Mouse (Mus musculus): ENCODE data around the gene Clock. TPM values are rescaled to one million over a fixed set of nuclear protein-coding genes. Genes with fewer than 3 reads are reported as not detected.

The Clock gene
- polyA plus RNA-seq, 1 experiment from 2014 or later = 19.1 TPM

DNA sequence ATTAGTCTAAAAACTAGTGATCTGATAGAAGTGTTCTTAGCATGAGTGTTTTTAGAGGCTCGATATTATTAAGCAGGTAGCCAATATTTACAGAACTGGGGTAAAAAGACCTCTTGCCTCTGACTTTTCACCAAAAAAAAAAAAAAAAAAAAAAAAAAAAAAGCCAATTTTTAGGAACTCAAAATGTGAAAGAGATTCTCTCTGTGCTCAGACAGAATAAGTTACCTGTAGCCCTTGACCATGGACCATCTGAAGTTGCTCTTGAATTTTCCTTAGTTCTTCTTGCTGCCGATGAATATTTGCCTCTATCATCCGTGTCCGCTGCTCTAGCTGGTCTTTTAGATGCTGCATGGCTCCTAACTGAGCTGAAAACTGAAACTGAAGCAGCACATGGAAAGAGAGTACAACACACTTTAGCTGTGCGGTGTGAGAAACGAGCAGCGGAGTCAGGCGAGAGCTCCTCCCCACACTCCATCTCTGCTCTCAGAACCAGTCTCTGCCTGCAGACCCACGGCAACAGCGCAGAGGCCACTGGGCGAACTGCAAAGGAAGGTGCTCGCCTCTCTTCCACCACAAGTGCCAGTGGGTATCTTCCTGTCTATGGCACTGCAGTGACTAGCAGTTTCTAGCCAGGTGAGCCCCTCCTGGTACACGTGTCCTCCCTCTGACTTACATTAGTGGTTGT, 73.3 kb downstream of the Clock start:
- Histone ChIP-seq H3K9me3 (ENCODE audit: low read depth, low read length) (no peaks in the 10 kb centered on the region), H3K9ac (no peak overlapping the region), H3K4me1 (ENCODE audit: insufficient read depth) (no peaks in the 10 kb centered on the region), H3K4me3 (ENCODE audit: low read depth, low read length) (no peak overlapping the region), H3K27ac (ENCODE audit: low read depth) (no peak overlapping the region), H3K36me3 (ENCODE audit: insufficient read depth) (peaks cover 62% of the 10 kb centered on the region), H3K4me2 (no peak overlapping the region), H3K27me3 (ENCODE audit: insufficient read depth, low read length) (no peaks in the 10 kb centered on the region)
- DNase-seq (no peak), ATAC-seq (ENCODE audit: insufficient read depth) (no peak)
- TF ChIP-seq CTCF (IDR thresholded peaks at IDR 0.05; ENCODE audit: low read depth) = no peak
- 84% methylated on average over 13 of the region's 13 CpGs for WGBS

DNA sequence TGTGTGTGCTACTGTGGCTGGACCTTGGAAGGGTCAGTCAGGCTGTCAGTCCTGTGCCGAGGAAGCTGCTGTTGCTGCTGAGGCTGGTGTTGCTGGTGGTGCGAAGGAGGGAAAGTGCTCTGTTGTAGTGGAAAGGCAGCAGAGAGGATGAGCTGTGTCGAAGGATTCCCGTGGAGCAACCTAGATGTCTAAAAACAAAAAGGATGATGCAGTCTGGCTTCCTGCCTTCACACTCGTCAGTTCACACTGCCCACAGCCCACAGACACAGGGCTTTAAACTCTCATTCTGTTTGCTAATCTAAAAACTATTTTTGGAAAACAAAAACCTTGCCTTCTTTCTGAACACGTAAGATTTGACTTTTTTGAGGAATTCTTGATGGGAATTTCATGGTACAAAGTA, 87.9 kb downstream of the Clock start:
- no peak overlapping the region for H3K4me2 ChIP-seq

DNA sequence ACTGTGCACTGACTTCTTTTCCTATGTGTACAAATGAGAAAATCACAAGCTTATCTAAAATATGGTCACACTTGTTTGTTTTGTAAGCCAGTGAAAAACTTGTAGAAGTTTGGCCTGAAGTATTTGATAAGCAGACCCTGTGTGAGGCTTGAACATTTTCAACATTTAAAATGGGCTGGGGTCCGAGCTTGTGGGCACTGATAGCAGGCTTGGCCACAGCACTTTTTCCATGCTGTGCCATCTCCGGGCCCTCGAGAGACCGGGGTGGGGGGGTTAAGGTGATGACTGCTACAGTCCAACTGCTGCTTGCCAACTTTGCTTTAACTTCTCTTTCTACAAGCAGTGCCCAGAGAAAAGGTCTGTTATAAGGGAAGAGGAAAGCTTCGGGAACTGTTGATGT, 96.5 kb downstream of the Clock start:
- Histone ChIP-seq H3K27me3 (ENCODE audit: insufficient read depth, low read length) (no peaks in the 10 kb centered on the region), H3K27ac (ENCODE audit: low read depth) (no peak overlapping the region), H3K36me3 (ENCODE audit: insufficient read depth) (peaks cover 81% of the 10 kb centered on the region), H3K4me3 (ENCODE audit: low read depth, low read length) (no peak overlapping the region), H3K4me2 (no peak overlapping the region), H3K9ac (no peak overlapping the region), H3K4me1 (ENCODE audit: insufficient read depth) (no peaks in the 10 kb centered on the region), H3K9me3 (ENCODE audit: low read depth, low read length) (no peaks in the 10 kb centered on the region)
- TF ChIP-seq CTCF (IDR thresholded peaks at IDR 0.05; ENCODE audit: low read depth) = no peak
- no peak for DNase-seq
- no peak for ATAC-seq (ENCODE audit: insufficient read depth)
- 82% methylated on average over 5 of the region's 5 CpGs for WGBS

More for the DNA sequence above, 87.9 kb downstream of the Clock start:
- no peak for TF ChIP-seq CTCF (IDR thresholded peaks at IDR 0.05; ENCODE audit: low read depth)
- Histone ChIP-seq H3K27ac (ENCODE audit: low read depth) (no peak overlapping the region), H3K9ac (no peak overlapping the region), H3K4me1 (ENCODE audit: insufficient read depth) (no peaks in the 10 kb centered on the region), H3K4me3 (ENCODE audit: low read depth, low read length) (no peak overlapping the region), H3K9me3 (ENCODE audit: low read depth, low read length) (no peaks in the 10 kb centered on the region), H3K36me3 (ENCODE audit: insufficient read depth) (peaks cover 26% of the 10 kb centered on the region), H3K27me3 (ENCODE audit: insufficient read depth, low read length) (no peaks in the 10 kb centered on the region)
- WGBS = 60% methylated on average over 6 of the region's 6 CpGs
- ATAC-seq (ENCODE audit: insufficient read depth) = no peak
- DNase-seq = no peak

DNA sequence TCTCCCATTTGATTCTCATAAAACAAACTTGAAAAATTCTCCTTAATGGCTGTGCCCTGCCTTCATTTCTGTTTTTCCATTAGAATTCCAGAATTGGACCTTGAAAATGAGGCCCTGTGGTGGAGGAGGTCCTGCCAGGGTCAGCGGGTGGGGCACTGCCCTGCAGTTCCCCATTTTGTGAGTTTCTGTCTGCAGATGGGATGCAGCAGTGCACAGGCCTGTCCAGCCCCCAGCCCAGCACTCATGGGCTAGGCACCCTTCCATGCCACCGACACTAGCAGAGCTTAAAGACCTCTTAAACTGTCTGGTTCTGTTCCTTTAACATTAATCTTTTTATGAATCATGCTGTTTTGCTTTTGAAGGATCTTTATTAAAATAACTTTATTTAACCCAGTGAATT, 98.7 kb downstream of the Clock start:
- peaks cover 85% of the 10 kb centered on the region for H3K36me3 ChIP-seq (ENCODE audit: insufficient read depth)
- no peaks in the 10 kb centered on the region for H3K27me3 ChIP-seq (ENCODE audit: insufficient read depth, low read length)
- H3K4me1 ChIP-seq (ENCODE audit: insufficient read depth) = no peaks in the 10 kb centered on the region
- ATAC-seq (ENCODE audit: insufficient read depth) (no peak), DNase-seq (no peak)
- H3K4me2 ChIP-seq = no peak overlapping the region
- H3K9me3 ChIP-seq (ENCODE audit: low read depth, low read length) = no peaks in the 10 kb centered on the region
- no peak overlapping the region for H3K4me3 ChIP-seq (ENCODE audit: low read depth, low read length)
- TF ChIP-seq CTCF (IDR thresholded peaks at IDR 0.05; ENCODE audit: low read depth) = no peak
- no peak overlapping the region for H3K9ac ChIP-seq
- H3K27ac ChIP-seq (ENCODE audit: low read depth) = no peak overlapping the region
- 84% methylated on average over 2 of the region's 2 CpGs for WGBS

DNA sequence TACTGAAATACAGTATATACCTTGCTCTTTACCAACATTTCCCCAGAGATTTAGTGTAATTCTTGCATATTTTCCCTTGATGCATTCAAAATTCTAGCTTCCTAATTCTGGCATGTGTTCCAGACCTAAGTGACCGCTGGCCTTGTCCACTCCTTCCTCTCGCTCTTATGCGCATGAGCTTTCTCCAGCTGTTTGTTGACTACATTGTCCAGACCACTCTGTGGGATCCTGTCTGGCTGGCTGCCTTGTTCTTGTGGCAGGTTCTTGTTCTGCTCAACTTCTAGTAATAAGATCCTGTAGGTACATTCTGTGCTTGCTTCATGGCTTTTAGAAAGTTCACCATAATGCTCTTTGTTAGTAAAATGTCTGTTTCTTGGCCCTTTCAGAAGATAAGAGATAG, 101.4 kb downstream of the Clock start:
- no peak overlapping the region for H3K27ac ChIP-seq (ENCODE audit: low read depth)
- H3K36me3 ChIP-seq (ENCODE audit: insufficient read depth) = peaks cover 80% of the 10 kb centered on the region
- H3K4me3 ChIP-seq (ENCODE audit: low read depth, low read length) = no peak overlapping the region
- DNase-seq (no peak), ATAC-seq (ENCODE audit: insufficient read depth) (no peak)
- H3K4me2 ChIP-seq = no peak overlapping the region
- H3K4me1 ChIP-seq (ENCODE audit: insufficient read depth) = no peaks in the 10 kb centered on the region
- H3K9ac ChIP-seq = no peak overlapping the region
- 95% methylated on average over 3 of the region's 3 CpGs for WGBS
- no peak for TF ChIP-seq CTCF (IDR thresholded peaks at IDR 0.05; ENCODE audit: low read depth)
- no peaks in the 10 kb centered on the region for H3K27me3 ChIP-seq (ENCODE audit: insufficient read depth, low read length)
- no peaks in the 10 kb centered on the region for H3K9me3 ChIP-seq (ENCODE audit: low read depth, low read length)

DNA sequence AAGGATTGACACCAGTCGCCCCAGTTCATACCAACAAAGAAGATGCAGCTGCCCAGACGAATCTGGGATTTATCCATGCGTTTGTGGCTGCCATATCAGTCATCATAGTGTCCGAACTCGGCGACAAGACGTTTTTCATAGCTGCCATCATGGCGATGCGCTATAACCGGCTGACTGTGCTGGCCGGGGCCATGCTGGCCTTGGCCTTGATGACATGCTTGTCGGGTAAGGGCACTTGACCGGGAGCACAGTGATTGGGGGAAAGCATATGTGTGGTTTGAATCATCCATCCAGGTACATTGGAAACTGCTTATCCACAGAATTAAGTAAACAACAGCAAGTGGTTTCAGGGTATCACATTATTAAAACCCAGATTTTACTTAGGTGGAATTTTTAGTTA, 105.2 kb downstream of the Clock start:
- Histone ChIP-seq H3K4me1 (ENCODE audit: insufficient read depth) (no peaks in the 10 kb centered on the region), H3K4me2 (no peak overlapping the region), H3K27me3 (ENCODE audit: insufficient read depth, low read length) (no peaks in the 10 kb centered on the region), H3K36me3 (ENCODE audit: insufficient read depth) (peaks cover 56% of the 10 kb centered on the region), H3K27ac (ENCODE audit: low read depth) (no peak overlapping the region), H3K9ac (no peak overlapping the region), H3K9me3 (ENCODE audit: low read depth, low read length) (no peaks in the 10 kb centered on the region), H3K4me3 (ENCODE audit: low read depth, low read length) (no peak overlapping the region)
- ATAC-seq (ENCODE audit: insufficient read depth) (no peak), DNase-seq (no peak)
- no peak for TF ChIP-seq CTCF (IDR thresholded peaks at IDR 0.05; ENCODE audit: low read depth)
- 91% methylated on average over 13 of the region's 13 CpGs for WGBS

DNA sequence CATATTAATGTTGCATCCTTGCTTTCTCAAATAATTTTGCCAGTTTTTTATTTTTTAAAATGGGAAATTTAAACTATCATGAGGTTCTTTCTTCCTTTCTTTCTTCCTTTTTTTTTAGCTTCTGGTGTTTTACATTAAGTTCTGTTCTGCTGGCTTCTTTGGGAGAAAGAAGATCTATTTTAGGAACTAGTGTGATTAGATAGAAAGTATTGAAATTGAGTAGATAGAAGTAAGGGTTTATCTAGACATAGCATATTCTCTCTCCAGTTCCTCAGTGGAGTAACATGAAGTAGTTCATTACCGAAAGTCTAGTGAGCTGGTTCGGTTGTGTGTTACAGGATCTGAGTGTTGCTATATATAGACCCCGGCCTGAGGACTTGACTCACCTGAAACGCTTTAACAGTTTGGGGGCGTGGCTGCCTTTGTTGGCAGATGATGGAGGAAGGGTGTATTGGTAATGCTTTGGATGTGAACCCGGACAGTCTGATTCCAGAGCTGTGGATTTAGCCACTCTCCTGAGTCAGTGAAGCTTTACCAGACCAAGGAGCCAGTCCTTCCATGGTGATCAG, 110.1 kb downstream of the Clock start:
- ATAC-seq (ENCODE audit: insufficient read depth) = no peak
- Histone ChIP-seq H3K4me2 (no peak overlapping the region), H3K4me3 (ENCODE audit: low read depth, low read length) (no peak overlapping the region), H3K4me1 (ENCODE audit: insufficient read depth) (no peaks in the 10 kb centered on the region), H3K27me3 (ENCODE audit: insufficient read depth, low read length) (no peaks in the 10 kb centered on the region), H3K36me3 (ENCODE audit: insufficient read depth) (peaks cover 36% of the 10 kb centered on the region), H3K9ac (no peak overlapping the region), H3K9me3 (ENCODE audit: low read depth, low read length) (no peaks in the 10 kb centered on the region), H3K27ac (ENCODE audit: low read depth) (no peak overlapping the region)
- WGBS = 69% methylated on average over 6 of the region's 6 CpGs
- no peak for TF ChIP-seq CTCF (IDR thresholded peaks at IDR 0.05; ENCODE audit: low read depth)
- DNase-seq = no peak

Data from lung, embryonic 14.5 days (tissue).